Mouse (Mus musculus): Measurements from ENCODE around the gene Rhpn2.
"Not testable (repeated sequence)": the region's sequence is repeated elsewhere in the genome, so short reads cannot be mapped to it uniquely, and the experiment has no call there.

The Rhpn2 gene

DNA sequence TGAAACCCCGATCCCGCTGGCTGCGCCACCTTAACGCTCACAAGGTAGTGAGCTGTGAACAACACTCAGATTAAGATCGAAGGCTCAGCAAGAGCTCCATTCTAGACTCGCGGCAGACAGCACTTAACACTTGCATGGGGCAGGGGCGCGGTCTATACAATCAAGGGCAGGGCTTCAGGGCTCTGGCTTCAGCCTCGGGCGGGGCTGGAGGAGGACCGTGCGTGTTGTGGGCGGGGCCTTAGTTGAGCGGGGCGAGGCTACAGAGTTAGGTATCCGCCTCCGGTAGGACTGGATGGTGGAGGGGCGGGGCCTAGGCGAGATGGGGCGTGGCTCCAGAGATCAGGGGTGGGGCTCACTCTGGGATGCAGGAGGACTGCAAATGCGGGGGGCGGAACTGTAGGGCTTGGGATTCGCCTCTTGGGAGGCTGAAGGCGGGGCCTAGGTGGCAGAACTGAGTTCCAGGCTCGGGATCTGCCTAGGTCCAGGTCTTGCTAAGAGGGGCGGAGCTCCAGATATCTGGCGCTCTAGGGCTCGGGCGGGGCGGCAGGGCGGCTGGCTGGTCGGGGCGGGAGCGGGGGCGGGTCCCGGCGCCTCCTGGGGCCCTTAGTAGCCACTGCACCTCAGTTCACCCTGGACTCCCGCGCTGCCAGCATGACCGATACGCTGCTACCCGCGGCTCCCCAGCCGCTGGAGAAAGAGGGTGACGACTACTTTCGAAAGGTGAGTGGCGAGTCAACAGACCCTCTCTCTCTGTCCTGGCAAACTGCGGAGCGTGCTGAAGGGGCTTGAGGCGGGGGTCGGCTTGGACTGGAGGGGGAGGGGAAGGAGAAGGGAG lies at the start of gene Rhpn2:
Gene Rhpn2, plus strand, starts transcription at position 479 of the 835 bp plus-strand sequence.
- peak; percentile 99 for DNase-seq (ENCODE audit: low spot score)

GRCm38 (mm10) chr7:35293464-35293863 lies 40.5 kb upstream of the Rhpn2 start:
- no peak for DNase-seq (ENCODE audit: low spot score)

DNA sequence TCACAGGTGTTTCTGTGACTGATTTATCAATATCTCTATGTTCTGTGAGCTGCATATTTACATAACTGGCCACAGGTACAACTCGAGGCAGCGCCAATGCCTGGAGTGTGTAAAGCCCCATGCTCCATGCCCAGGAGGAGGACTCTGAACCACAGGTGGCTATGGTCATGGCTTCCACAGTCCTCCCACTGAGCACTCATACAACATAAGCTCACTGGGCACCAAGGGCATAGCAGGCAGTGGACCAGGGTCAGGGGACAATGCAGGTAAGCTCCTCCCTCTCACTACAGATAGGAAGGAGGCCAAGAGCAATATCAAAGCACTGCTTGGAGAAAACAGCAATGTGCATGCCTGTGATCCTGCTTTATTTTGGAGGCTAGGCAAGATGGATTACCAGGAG lies 38.3 kb upstream of the Rhpn2 start:
- DNase-seq (ENCODE audit: low spot score) = no peak

DNA sequence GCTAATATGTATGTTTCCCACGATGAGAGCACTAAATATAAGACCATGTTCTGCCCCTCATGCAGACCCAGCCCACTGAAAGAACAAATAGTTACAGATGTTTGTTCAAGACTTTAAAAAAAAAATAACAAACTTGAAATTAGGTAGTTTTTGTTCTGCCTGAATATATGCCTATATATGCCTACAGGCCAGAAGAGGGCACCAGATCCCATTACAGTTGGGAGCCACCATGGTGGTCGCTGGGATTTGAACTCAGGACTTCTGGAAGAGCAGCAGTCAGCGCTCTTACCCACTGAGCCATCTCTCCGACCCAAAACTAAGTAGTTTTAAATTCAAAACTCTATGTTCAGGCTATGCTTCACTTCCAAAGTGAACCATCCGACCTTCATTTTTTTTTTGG lies 36.1 kb upstream of the Rhpn2 start:
- DNase-seq (ENCODE audit: low spot score) = no peak

- DNase-seq (ENCODE audit: low spot score) = no peak
Observed at GRCm38 (mm10) chr7:35299656-35300055, 34.3 kb upstream of the Rhpn2 start.

- DNase-seq (ENCODE audit: low spot score) = no peak
Observed at GRCm38 (mm10) chr7:35300792-35301191, 33.2 kb upstream of the Rhpn2 start.

DNA sequence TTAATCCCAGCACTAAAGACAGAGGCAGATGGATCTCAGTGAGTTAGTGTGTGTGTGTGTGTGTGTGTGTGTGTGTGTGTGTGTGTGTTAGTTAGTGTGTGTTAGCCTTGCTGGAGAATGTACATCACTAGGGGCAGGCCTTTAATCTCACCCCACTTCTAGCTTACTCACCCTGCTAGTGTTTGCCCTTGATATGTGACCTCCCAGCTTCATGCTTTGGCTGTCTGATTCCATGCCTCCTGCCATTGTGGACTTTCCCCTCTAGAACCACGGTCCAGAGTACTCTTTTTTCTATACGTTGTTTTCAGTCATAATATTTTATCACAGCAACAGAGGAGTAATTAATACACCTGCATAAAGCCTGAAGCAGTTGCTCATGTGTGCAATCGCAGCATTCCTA lies 22.8 kb upstream of the Rhpn2 start:
- DNase-seq (ENCODE audit: low spot score) = no peak

DNA sequence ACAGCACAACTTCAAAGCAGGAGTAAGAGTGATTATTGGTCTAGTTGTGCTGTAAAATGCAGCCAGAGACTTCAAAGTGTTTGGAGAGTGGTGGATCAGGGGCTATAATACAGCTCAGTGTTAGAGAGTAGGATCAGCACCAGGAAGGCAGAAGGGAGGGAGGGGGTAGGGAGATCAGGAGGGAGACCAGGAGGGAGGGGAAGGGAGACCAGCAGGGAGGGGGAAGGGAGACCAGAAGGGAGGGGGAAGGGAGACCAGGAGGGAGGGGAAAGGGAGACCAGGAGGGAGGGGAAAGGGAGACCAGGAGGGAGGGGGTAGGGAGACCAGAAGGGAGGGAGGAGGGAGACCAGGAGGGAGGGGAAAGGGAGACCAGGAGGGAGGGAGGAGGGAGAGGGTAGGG lies 19.8 kb upstream of the Rhpn2 start:
- DNase-seq (ENCODE audit: low spot score) = no peak

GRCm38 (mm10) chr7:35317729-35318609 lies 16.0 kb upstream of the Rhpn2 start, which contains the start of gene Gpatch1:
TSS of gene Gpatch1 (minus strand) at chr7:35318440.
- peak; percentile 92 for DNase-seq (ENCODE audit: low spot score)

DNA sequence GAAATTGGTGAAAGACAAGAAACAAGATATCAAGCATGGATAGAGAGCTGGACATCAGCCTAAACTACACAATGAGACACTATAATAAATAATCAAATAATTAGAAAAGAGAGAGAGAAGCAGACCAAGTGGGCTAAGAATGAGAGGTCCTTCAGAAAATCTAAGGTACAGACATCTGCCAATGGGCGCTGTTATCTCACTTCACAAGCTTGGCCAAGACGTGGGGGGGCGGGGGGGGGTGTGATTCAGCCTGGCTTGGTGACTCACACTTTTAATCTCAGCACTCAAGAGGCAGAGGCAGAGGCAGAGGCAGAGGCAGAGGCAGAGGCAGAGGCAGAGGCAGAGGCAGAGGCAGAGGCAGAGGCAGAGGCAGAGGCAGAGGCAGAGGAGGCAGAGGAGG lies 14.7 kb upstream of the Rhpn2 start:
- not testable (repeated sequence) for DNase-seq (ENCODE audit: low spot score)

DNA sequence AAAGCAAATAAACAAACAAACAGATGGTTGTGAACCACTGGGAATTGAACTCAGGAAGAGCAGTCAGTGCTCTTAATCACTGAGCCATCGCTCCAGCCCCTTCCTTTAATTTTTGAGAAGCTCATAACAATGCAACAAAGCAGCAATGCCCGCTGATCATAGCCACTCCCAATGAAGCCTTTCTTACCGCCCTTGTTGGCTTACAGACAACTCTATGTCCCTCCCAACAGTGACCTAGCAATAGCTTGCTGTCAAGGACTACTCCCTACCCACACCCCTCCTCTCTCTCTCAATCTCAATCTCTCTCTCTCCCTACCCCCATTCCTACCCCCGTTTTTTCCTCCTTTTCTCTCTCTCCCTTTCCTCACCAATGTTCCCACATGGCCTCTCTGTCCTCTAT lies 14.2 kb upstream of the Rhpn2 start:
- no peak for DNase-seq (ENCODE audit: low spot score)

DNA sequence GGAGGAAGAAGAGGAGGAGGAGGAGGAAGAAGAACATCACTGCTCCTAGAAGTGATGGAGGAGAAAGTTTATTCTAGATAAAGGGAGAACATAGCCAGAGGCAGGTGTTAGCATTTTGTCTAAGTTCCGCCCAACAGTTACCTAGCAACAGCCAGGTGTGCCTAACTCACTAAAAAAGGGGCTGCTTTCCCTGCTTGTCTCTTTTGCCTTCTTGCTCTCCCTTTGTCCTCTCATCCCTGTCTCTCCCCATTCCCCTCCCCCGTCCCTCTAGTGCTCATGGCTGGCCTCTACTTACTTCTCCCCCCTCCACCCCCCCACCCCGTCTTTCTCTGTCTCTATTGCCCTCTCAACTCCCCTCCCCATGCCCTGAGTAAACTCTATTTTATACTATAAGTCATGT lies 11.8 kb upstream of the Rhpn2 start:
- no peak for DNase-seq (ENCODE audit: low spot score)

GRCm38 (mm10) chr7:35322732-35323420 lies 11.1 kb upstream of the Rhpn2 start:
- DNase-seq (ENCODE audit: low spot score) = no peak

DNA sequence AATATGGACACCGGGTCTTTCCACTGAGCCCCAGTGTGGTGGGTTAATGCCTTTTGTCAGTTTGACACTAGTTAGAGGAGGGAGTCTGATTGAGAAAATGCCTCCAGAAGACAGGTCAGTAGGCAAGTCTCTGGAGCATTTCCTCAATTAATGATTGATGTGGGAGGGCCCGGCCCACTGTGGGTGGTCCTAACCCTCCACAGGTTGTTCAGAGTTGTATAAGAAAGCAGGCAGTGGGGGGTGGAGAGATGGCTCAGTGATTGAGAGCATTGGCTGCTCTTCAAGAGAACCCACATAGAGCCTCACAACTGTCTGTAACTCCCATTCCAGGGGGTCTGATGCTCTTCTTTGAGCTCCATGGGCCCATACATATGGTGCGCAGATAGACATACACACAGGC lies 2.4 kb upstream of the Rhpn2 start:
- DNase-seq (ENCODE audit: low spot score) = no peak

GRCm38 (mm10) chr7:35333231-35333651 lies 729 bp upstream of the Rhpn2 start:
- DNase-seq (ENCODE audit: low spot score) = peak; percentile 51

DNA sequence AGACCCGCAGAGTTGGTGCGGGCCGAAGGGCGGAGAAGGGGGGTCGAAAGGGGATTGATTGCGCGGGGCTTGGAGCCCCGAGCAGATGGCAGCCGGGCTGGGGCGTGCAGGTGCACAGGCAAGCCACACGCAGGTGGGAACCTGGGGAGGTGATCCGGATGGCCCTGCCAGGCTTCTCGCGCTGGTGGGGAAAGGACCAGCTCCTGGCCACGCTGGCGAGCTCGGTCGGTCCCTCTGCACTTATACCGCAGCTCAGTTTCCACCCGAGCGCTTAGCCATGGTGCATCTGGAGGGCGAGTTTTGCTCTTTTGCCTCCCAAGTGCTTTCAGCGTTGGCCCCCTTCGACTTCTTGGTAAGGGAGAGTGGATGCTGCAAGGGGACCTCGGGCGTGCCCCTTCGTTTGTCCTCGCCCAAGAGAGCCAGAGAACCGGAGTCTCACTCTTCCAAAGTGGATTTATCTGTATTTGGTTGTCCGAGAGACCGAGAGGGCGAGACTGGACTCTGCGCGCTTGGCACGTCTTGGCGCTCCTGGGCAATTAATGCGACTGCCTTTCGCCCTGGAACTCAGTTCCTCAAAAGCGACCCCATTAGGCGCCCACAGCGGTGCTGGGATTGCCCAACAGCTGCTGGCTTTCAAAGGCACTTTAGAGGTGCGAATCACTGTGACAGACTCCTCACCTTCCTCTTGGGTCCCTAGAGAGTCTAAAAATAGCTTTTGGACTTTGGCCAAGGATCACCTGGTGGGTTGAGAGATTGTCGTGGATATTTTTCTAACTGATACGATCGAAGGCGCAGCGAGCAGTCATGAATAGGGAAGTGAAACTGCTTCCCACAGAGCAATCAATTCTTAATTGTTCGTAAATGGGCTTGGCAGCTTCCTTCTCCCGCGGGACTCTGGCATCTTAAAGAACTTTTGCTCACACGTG lies 820 bp downstream of the Rhpn2 start:
- DNase-seq (ENCODE audit: low spot score) = peak; percentile 55

DNA sequence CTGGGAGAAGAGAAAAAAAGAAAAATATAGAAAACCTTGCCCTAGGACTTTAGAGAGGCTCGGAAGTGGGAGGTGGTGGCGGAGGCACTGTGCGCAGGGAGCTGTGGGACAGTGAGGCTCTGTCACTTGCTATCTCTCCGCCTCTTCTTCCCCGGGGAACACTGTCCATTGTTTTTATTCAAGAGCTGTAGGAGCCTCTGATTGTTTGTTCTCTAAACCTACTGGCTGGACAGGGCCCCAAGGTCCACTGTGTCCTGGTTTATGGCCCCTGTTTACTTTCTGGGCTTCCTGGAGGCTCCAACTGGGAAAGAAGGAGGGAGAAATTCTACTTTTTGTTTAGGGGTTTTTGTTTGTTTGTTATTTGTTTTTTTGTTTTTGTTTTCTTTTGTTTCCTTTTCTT lies 6.2 kb downstream of the Rhpn2 start:
- DNase-seq (ENCODE audit: low spot score) = peak; percentile 31

DNA sequence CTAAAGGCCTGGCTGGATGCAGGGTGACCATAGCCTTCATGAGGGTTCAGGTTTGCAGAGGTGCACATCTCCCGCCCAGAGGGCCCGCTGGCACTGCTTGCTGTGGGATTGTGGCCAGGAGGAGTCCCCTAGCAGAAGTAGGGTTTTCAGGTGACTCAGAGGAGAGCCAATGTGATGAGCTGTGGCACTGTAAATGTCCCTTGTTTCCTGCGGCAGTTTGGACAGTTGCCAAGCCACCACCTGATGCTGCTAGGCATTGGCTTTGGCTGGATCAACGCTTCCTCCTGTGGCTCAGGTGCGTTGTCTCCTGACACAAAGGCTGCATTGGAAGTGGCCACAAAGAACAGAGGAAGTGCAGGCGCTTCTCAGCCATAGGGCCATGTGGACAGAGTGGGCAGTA lies 7.3 kb downstream of the Rhpn2 start:
- no peak for DNase-seq (ENCODE audit: low spot score)

GRCm38 (mm10) chr7:35342498-35342897 lies 8.5 kb downstream of the Rhpn2 start:
- DNase-seq (ENCODE audit: low spot score) = no peak

- no peak for DNase-seq (ENCODE audit: low spot score)
Observed at GRCm38 (mm10) chr7:35344785-35345330, 10.9 kb downstream of the Rhpn2 start.
